Mouse (Mus musculus) liver, embryonic 14.5 days (tissue): ENCODE data around the gene Galnt17.

Experiments used
- CTCF ChIP-seq: IDR thresholded peaks from 2 replicates; pipeline ENCODE4 v1.5.1; 2016; ENCODE audit warnings: antibody characterized with exemption, low read depth, control low read depth
- EP300 ChIP-seq: IDR thresholded peaks from 2 replicates; pipeline ENCODE4 v1.6.1; 2016; ENCODE audit warnings: antibody characterized with exemption, low read depth

DNA sequence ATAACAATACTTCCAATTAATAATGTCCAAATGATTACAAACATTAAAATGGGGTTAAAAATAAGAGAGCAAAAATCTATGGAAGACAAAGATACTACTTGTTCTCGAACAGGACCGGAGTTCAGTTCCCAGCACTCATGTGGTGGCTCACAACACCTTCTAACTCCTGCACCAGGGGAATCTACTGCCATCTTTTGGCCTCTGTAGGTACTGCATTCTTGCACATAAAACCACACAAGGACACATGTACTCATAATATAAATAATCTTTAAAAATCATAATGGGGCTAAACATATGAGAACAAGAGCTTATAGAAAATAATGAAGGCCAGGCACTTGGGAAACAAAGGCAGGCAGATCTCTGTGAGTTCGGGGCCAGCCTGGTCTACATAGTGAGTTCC, 330.3 kb downstream of the Galnt17 start:
- TF ChIP-seq CTCF: peak; percentile 10; the same call in 1 of the 2 replicates
- TF ChIP-seq EP300: no peak
